Mouse (Mus musculus) mature B cell (primary cell): ENCODE measurements around the gene Bmp6.

Experiments
- in situ Hi-C: fragments of 300-500 bp; cut with MboI; formaldehyde crosslinking; loops from 2 replicates; pipeline ENCODE4 v1.14.3; 2019

The Bmp6 gene

GRCm38 (mm10) chr13:38344713-38345430 is at the start of gene Bmp6:
Gene Bmp6 (plus strand): TSS chr13:38345107.
- in situ Hi-C loops, result loop anchor here (10.0 kb wide), 1 partner anchor 240 kb away; no protein-coding TSS in a partner anchor

GRCm38 (mm10) chr13:38296166-38296565 is 48.7 kb upstream of the Bmp6 start:
- in situ Hi-C loops, result no loop called here

- in situ Hi-C loops, result no loop called here
Observed at GRCm38 (mm10) chr13:38296601-38297000, 48.3 kb upstream of the Bmp6 start.

- in situ Hi-C loops, result no loop called here
Observed at GRCm38 (mm10) chr13:38311125-38311524, 33.8 kb upstream of the Bmp6 start.

GRCm38 (mm10) chr13:38312357-38313040 is 32.4 kb upstream of the Bmp6 start:
- in situ Hi-C loops, result no loop called here

GRCm38 (mm10) chr13:38314590-38314989 is 30.3 kb upstream of the Bmp6 start:
- in situ Hi-C loops, result no loop called here

- in situ Hi-C loops, result no loop called here
Observed at GRCm38 (mm10) chr13:38318418-38318817, 26.5 kb upstream of the Bmp6 start.

GRCm38 (mm10) chr13:38320354-38320753 is 24.6 kb upstream of the Bmp6 start:
- in situ Hi-C loops, result no loop called here

- in situ Hi-C loops, result no loop called here
Observed at GRCm38 (mm10) chr13:38324452-38324851, 20.5 kb upstream of the Bmp6 start.

- in situ Hi-C loops, result no loop called here
Observed at GRCm38 (mm10) chr13:38327377-38327776, 17.5 kb upstream of the Bmp6 start.

GRCm38 (mm10) chr13:38333496-38333895 is 11.4 kb upstream of the Bmp6 start:
- in situ Hi-C loops, result no loop called here

GRCm38 (mm10) chr13:38342598-38342997 is 2.3 kb upstream of the Bmp6 start:
- in situ Hi-C loops, result loop anchor here (10.0 kb wide), 1 partner anchor 242 kb away; no protein-coding TSS in a partner anchor

- in situ Hi-C loops, result loop anchor here (10.0 kb wide), 1 partner anchor 242 kb away; no protein-coding TSS in a partner anchor
Observed at GRCm38 (mm10) chr13:38343202-38343601, 1.7 kb upstream of the Bmp6 start.

GRCm38 (mm10) chr13:38345431-38345820 is 519 bp downstream of the Bmp6 start:
- in situ Hi-C loops, result loop anchor here (10.0 kb wide), 1 partner anchor 239 kb away; no protein-coding TSS in a partner anchor

GRCm38 (mm10) chr13:38346096-38346915 is 1.4 kb downstream of the Bmp6 start:
- in situ Hi-C loops, result loop anchor here (10.0 kb wide), 1 partner anchor 238 kb away; no protein-coding TSS in a partner anchor

- in situ Hi-C loops, result loop anchor here (10.0 kb wide), 1 partner anchor 238 kb away; no protein-coding TSS in a partner anchor
Observed at GRCm38 (mm10) chr13:38347021-38347774, 2.3 kb downstream of the Bmp6 start.

GRCm38 (mm10) chr13:38347775-38348135 is 2.8 kb downstream of the Bmp6 start:
- in situ Hi-C loops, result loop anchor here (10.0 kb wide), 1 partner anchor 237 kb away; no protein-coding TSS in a partner anchor

GRCm38 (mm10) chr13:38349046-38349445 is 4.1 kb downstream of the Bmp6 start:
- in situ Hi-C loops, result loop anchor here (10.0 kb wide), 1 partner anchor 236 kb away; no protein-coding TSS in a partner anchor

GRCm38 (mm10) chr13:38349818-38350217 is 4.9 kb downstream of the Bmp6 start:
- in situ Hi-C loops, result loop anchor here (10.0 kb wide), 1 partner anchor 235 kb away; no protein-coding TSS in a partner anchor

GRCm38 (mm10) chr13:38351996-38352395 is 7.1 kb downstream of the Bmp6 start:
- in situ Hi-C loops, result no loop called here

GRCm38 (mm10) chr13:38352986-38353385 is 8.1 kb downstream of the Bmp6 start:
- in situ Hi-C loops, result no loop called here
